In the genomic region with DNA sequence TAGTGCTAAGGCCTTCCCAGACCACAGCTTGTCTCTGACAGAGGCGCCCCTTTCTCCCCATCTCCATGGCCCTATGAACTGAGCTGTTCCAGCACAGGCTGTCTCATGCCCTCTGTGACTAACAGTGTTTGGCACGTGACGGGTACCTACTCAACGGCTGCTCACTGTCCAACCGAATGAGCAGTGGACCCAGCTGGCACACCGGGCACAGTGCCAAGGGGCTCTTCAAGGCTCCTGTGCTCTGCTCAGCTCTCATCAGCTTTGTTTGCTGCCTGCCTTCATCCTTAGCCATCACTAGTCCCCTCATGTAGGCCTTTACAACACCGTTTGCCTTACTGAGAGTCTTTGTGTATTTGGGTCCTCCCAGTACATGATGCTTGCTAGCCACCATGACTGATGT, we compare ENCODE assay signal across 9 mouse cellular contexts. TPM values are rescaled to one million over a fixed set of nuclear protein-coding genes. Genes with fewer than 3 reads are reported as not detected.
A peak's percentile ranks its signal among the peaks of the same experiment; 100 is the strongest.
DNase-seq lines count a peak whose midpoint lies in the region; ATAC-seq lines count a peak whose summit lies in the region.
"Had no signal": no experiment of that assay in that cellular context is flagged by ENCODE, and none has a peak within 500 bp of the region (broad histone marks: within the 10 kb centered on the region; RNA-seq: fewer than 3 reads in every experiment).

No protein-coding gene starts in this region.

- H3K27me3 ChIP-seq in heart, embryonic 14.5 days (ENCODE audit: control insufficient read depth, insufficient read depth, low read length), result no peaks in the 10 kb centered on the region
- no peaks in the 10 kb centered on the region for H3K27me3 ChIP-seq in forebrain, embryonic 15.5 days
- no peaks in the 10 kb centered on the region for H3K27me3 ChIP-seq in limb, embryonic 10.5 days (ENCODE audit: low read depth, poor library complexity, severe bottlenecking)
- H3K27me3 ChIP-seq in kidney, embryonic 15.5 days, result no peaks in the 10 kb centered on the region
- H3K27me3 ChIP-seq: limb, embryonic 12.5 days had no signal

- peak; percentile 64 for ATAC-seq in heart, embryonic 14.5 days (ENCODE audit: insufficient number of reproducible peaks, insufficient read depth, low FRiP score, low read depth)
- peak; percentile 77 for ATAC-seq in forebrain, embryonic 15.5 days (replicated peaks)
- no peak for ATAC-seq in kidney, embryonic 15.5 days (replicated peaks; ENCODE audit: low FRiP score)

- no peak overlapping the region for H3K4me2 ChIP-seq in heart, embryonic 14.5 days (ENCODE audit: low read length)
- no peak overlapping the region for H3K4me2 ChIP-seq in forebrain, embryonic 15.5 days (replicated peaks)
- no peak overlapping the region for H3K4me2 ChIP-seq in kidney, embryonic 15.5 days
- H3K4me2 ChIP-seq: limb, embryonic 12.5 days had no signal

- H3K9ac ChIP-seq in heart, embryonic 14.5 days (ENCODE audit: low read length), result no peak overlapping the region
- 0 out of 2 replicates have a peak overlapping the region, but pooled peaks have one; percentile 10 for H3K9ac ChIP-seq in forebrain, embryonic 15.5 days (replicated peaks)
- H3K9ac ChIP-seq in kidney, embryonic 15.5 days, result no peak overlapping the region
- H3K9ac ChIP-seq: limb, embryonic 12.5 days had no signal

- 64% methylated on average over 7 of the region's 7 CpGs for WGBS in heart, embryonic 14.5 days
- WGBS in forebrain, embryonic 15.5 days, result 39% methylated on average over 7 of the region's 7 CpGs
- 96% methylated on average over 7 of the region's 7 CpGs for WGBS in limb, embryonic 10.5 days
- 88% methylated on average over 7 of the region's 7 CpGs for WGBS in kidney, embryonic 15.5 days

- peak overlapping the region; percentile 30 to 50; a peak in 2 of 4 replicates for H3K27ac ChIP-seq in heart, embryonic 14.5 days (replicated peaks in 1 of 2; ENCODE audit: control insufficient read depth in 1 of 2, insufficient read depth in 1 of 2, low read depth in 2 of 2, low read length in 2 of 2)
- peak overlapping the region; percentile 84 for H3K27ac ChIP-seq in forebrain, embryonic 15.5 days (replicated peaks)
- no peak overlapping the region for H3K27ac ChIP-seq in limb, embryonic 10.5 days
- no peak overlapping the region for H3K27ac ChIP-seq in kidney, embryonic 15.5 days
- H3K27ac ChIP-seq: limb, embryonic 12.5 days had no signal

- peaks cover 12 to 28% of the 10 kb centered on the region in 2 experiments for H3K4me1 ChIP-seq in heart, embryonic 14.5 days (ENCODE audit: control insufficient read depth in 2 of 2, insufficient read depth in 2 of 2, low read length in 2 of 2)
- peaks cover 32% of the 10 kb centered on the region for H3K4me1 ChIP-seq in forebrain, embryonic 15.5 days
- H3K4me1 ChIP-seq in limb, embryonic 10.5 days, result peaks cover 10% of the 10 kb centered on the region; the same call in 1 of the 2 replicates
- H3K4me1 ChIP-seq in kidney, embryonic 15.5 days, result peaks cover 5% of the 10 kb centered on the region

- DNase-seq in heart, postnatal 10 days, result no peak
- peak; percentile 57 to 63 for DNase-seq in adrenal gland, adult 18-20 months (ENCODE audit: low spot score in 2 of 2)
- DNase-seq in left cerebral cortex, postnatal 36 days (ENCODE audit: low spot score in 2 of 2), result peak; percentile 57
- no peak for DNase-seq in thymus, postnatal 4 days
- no peak for DNase-seq in limb, embryonic 10.5 days (ENCODE audit: low spot score)

- H3K4me3 ChIP-seq in heart, embryonic 14.5 days (ENCODE audit: control insufficient read depth in 1 of 2, insufficient read depth in 1 of 2, low read depth in 1 of 2, low read length in 2 of 2), result no peak overlapping the region
- H3K4me3 ChIP-seq in forebrain, embryonic 15.5 days, result no peak overlapping the region
- no peak overlapping the region for H3K4me3 ChIP-seq in limb, embryonic 10.5 days
- no peak overlapping the region for H3K4me3 ChIP-seq in kidney, embryonic 15.5 days (replicated peaks)
- H3K4me3 ChIP-seq: limb, embryonic 12.5 days had no signal

- H3K9me3 ChIP-seq in heart, embryonic 14.5 days (ENCODE audit: control insufficient read depth, low read length), result no peaks in the 10 kb centered on the region
- H3K9me3 ChIP-seq in forebrain, embryonic 15.5 days, result no peaks in the 10 kb centered on the region
- no peaks in the 10 kb centered on the region for H3K9me3 ChIP-seq in limb, embryonic 10.5 days (replicated peaks)
- no peaks in the 10 kb centered on the region for H3K9me3 ChIP-seq in kidney, embryonic 15.5 days (replicated peaks)
- H3K9me3 ChIP-seq: limb, embryonic 12.5 days had no signal

- intact Hi-C loops in heart, postnatal 10 days (cut with DNase I), result no loop called here
- intact Hi-C loops in left cerebral cortex, postnatal 36 days (cut with DNase I), result loop anchor here (10.0 kb wide), 1 partner anchor 188 kb away; no protein-coding TSS in a partner anchor

- H3K36me3 ChIP-seq in heart, embryonic 14.5 days (ENCODE audit: control insufficient read depth, insufficient read depth, low read length), result peaks cover 60% of the 10 kb centered on the region
- H3K36me3 ChIP-seq in forebrain, embryonic 15.5 days, result no peaks in the 10 kb centered on the region
- H3K36me3 ChIP-seq in limb, embryonic 10.5 days, result peaks cover 66% of the 10 kb centered on the region
- H3K36me3 ChIP-seq in kidney, embryonic 15.5 days, result peaks cover 60% of the 10 kb centered on the region

RNA-seq across cellular contexts. Expression of gene Ada, which starts 27.5 kb away (rescaled TPM):
- 2.3 and 4.0 TPM in 2 replicates for polyA plus RNA-seq in heart, embryonic 14.5 days (2014; fragmentation: Nextera tagmentation; extraction: Ambion mirVana)
- total RNA-seq in heart, postnatal 10 days (2021), result 1 to 10 TPM; 1.6 to 1.7 TPM
- 1 to 10 TPM; 2.9 to 3.5 TPM for total RNA-seq in adrenal gland, adult 18-20 months (2021)
- 4.0 and 4.8 TPM in 2 replicates for polyA plus RNA-seq in forebrain, embryonic 15.5 days (2015; fragmentation: Nextera tagmentation; extraction: Ambion mirVana)
- total RNA-seq in left cerebral cortex, postnatal 36 days (2021), result 1 to 10 TPM; 1.5 to 1.6 TPM
- polyA plus RNA-seq in limb, embryonic 10.5 days (2016; fragmentation: Nextera tagmentation; extraction: Ambion mirVana), result 12.2 and 13.8 TPM in 2 replicates
- 9.5 and 11.8 TPM in 2 replicates for polyA plus RNA-seq in kidney, embryonic 15.5 days (2015; fragmentation: Nextera tagmentation; extraction: Ambion mirVana)

Comparison
In these comparisons a context has a peak if more than half of its experiments do, and no peak if none do; other contexts are left out.
1. H3K27ac ChIP-seq: peak in heart, embryonic 14.5 days (2 of 2) and forebrain, embryonic 15.5 days (single experiment); none in limb, embryonic 10.5 days (single experiment) and kidney, embryonic 15.5 days (single experiment).
2. DNase-seq: peak in adrenal gland, adult 18-20 months (2 of 2) and left cerebral cortex, postnatal 36 days (2 of 2); none in heart, postnatal 10 days (0 of 2), thymus, postnatal 4 days (single experiment) and limb, embryonic 10.5 days (single experiment).